Comparison of ENCODE assay signal across 22 mouse cellular contexts in the genomic region with DNA sequence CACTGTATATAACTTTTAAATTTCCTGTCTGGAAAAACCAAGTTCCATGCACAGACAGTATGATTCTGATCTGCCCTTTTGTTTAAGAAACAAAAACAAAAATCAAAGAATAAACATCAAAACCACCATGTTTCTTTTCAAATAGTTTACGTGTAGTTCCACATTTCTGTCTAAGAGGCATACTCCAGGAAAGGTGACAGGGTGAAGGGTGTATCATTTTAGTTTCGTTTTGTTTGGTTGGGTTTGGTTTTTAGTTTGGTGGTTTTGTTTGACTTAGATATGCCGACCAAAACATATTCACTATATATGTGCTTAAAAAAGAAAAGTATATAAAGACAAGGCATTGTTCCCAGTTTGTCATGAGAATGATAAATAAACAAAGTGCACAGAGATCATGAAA.
"Had no signal": no experiment of that assay in that cellular context is flagged by ENCODE, and none has a peak within 500 bp of the region (broad histone marks: within the 10 kb centered on the region; RNA-seq: fewer than 3 reads in every experiment).

No protein-coding gene starts in this region.

- H3K36me3 ChIP-seq: kidney, embryonic 15.5 days; limb, embryonic 10.5 days; limb, embryonic 13.5 days; liver, embryonic 12.5 days; liver, embryonic 15.5 days; lung, embryonic 15.5 days; midbrain, embryonic 10.5 days; midbrain, embryonic 13.5 days had no signal

- H3K9me3 ChIP-seq: kidney, embryonic 15.5 days; limb, embryonic 10.5 days; limb, embryonic 13.5 days; liver, embryonic 12.5 days; liver, embryonic 15.5 days; lung, embryonic 15.5 days; megakaryocyte, embryonic 14.5 days; midbrain, embryonic 10.5 days; midbrain, embryonic 13.5 days had no signal

- H3K4me1 ChIP-seq: kidney, embryonic 15.5 days; limb, embryonic 10.5 days; liver, embryonic 12.5 days; liver, embryonic 15.5 days; lung, embryonic 15.5 days; megakaryocyte, embryonic 14.5 days; midbrain, embryonic 10.5 days; midbrain, embryonic 13.5 days had no signal

- H3K4me3 ChIP-seq: kidney, embryonic 15.5 days; limb, embryonic 10.5 days; limb, embryonic 13.5 days; liver, embryonic 12.5 days; liver, embryonic 15.5 days; lung, embryonic 15.5 days; megakaryocyte, embryonic 14.5 days; midbrain, embryonic 10.5 days; midbrain, embryonic 13.5 days; myocyte had no signal

- H3K4me2 ChIP-seq: kidney, embryonic 15.5 days; limb, embryonic 13.5 days; liver, embryonic 12.5 days; liver, embryonic 15.5 days; lung, embryonic 15.5 days; midbrain, embryonic 13.5 days had no signal

- H3K27ac ChIP-seq: kidney, embryonic 15.5 days; limb, embryonic 10.5 days; limb, embryonic 13.5 days; liver, embryonic 12.5 days; liver, embryonic 15.5 days; lung, embryonic 15.5 days; midbrain, embryonic 10.5 days; midbrain, embryonic 13.5 days; stomach, postnatal 0 days had no signal

- ATAC-seq: liver, embryonic 12.5 days; midbrain, embryonic 13.5 days; midbrain, embryonic 16.5 days had no signal

- H3K27me3 ChIP-seq: kidney, embryonic 15.5 days; limb, embryonic 13.5 days; liver, embryonic 12.5 days; liver, embryonic 15.5 days; lung, embryonic 15.5 days; megakaryocyte, embryonic 14.5 days; midbrain, embryonic 13.5 days had no signal

- DNase-seq: kidney, postnatal 14 days; kidney, postnatal 4 days; liver; lung, adult 18-20 months; lung, postnatal 10 days; lung, postnatal 36 days; right cerebral cortex, adult 18-20 months; right cerebral cortex, postnatal 14 days; right cerebral cortex, postnatal 4 days; thymus, postnatal 25 days had no signal

- H3K9ac ChIP-seq: kidney, embryonic 15.5 days; limb, embryonic 13.5 days; liver, embryonic 12.5 days; liver, embryonic 15.5 days; lung, embryonic 15.5 days; midbrain, embryonic 13.5 days had no signal
